Mouse (Mus musculus): ENCODE measurements around the gene 1700040F15Rik.
"Not testable (repeated sequence)": the region's sequence is repeated elsewhere in the genome, so short reads cannot be mapped to it uniquely, and the experiment has no call there.

The 1700040F15Rik gene

GRCm38 (mm10) chrY:61101947-61102346 lies at the start of gene 1700040F15Rik:
TSS of gene 1700040F15Rik (plus strand) at chrY:61102247.
- CTCF ChIA-PET: not testable (repeated sequence)
